Mouse (Mus musculus) brown adipose tissue, adult 24 weeks (tissue): ENCODE measurements around the gene Mad2l1bp. TPM values are rescaled to one million over a fixed set of nuclear protein-coding genes. Genes with fewer than 3 reads are reported as not detected.
A peak's percentile ranks its signal among the peaks of the same experiment; 100 is the strongest.

Source experiments
- H3K27ac ChIP-seq: fragments of 200-500 bp; replicated peaks from 2 replicates; pipeline ENCODE4 v1.5.1; 2012; ENCODE audit warnings: low read depth, mild to moderate bottlenecking, low read length
- H3K4me1 ChIP-seq: fragments of 200-500 bp; 2 replicates; pipeline ENCODE4 v1.6.1; 2012; ENCODE audit warnings: low read length, mixed read lengths; ENCODE audit not compliant: control insufficient read depth, insufficient read depth, insufficient read length
- H3K4me3 ChIP-seq: fragments of 200-500 bp; 2 replicates; pipeline ENCODE4 v1.5.1; 2012; ENCODE audit warnings: low read depth, mild to moderate bottlenecking, low read length, moderate library complexity; ENCODE audit not compliant: insufficient read depth
- polyA plus RNA-seq: library from polyadenylated mRNA; stranded (reverse); fragments of >200 nt; gene quantifications from 2 replicates; pipeline ENCODE4 v1.2.4, GENCODE M21; 2012; ENCODE audit not compliant: missing spikeins, insufficient read depth, insufficient read length

The Mad2l1bp gene
- polyA plus RNA-seq, 1 experiment, result 4.9 TPM

DNA sequence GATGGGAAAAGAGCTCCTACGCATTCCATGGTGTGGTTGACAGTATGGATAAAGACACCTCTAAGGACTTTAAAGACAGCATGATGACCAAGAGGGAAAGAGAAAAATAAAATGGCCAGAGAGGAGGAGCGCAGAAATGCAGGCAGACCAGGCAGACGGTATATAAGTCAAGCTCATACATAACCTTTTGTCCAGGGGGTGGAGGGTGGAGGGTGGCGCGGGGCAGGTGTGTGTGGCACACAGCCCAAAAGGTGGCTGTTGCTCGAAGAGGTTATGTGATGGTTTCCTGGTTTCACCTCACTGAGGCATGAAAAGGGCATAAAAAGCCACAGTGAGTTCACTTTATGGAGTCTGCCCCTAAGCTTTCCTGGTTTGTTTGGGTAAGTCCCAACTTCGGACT, 9.2 kb upstream of the Mad2l1bp start:
- Histone ChIP-seq H3K4me1 (peaks cover 16% of the 10 kb centered on the region), H3K4me3 (peak overlapping the region; percentile 47), H3K27ac (peak overlapping the region; percentile 81)

DNA sequence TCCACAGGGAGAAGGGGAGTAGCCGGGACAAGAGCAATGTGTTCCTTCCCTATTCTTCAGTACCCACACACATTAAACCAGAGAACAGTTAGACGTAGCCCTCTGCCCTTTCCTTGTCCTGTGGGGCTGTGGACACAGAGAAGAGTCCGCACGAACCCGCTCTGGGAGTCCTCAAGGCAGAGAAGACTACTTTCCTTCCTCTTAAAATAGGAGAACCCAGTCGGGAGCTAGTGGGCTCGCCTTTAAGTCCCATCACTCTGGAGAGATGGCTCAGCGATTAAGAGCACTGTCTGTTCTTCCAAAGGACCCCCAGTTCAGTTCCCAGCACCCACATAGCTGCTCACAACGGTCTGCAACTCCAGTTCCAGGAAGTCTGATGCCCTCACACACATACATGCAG, 8.4 kb upstream of the Mad2l1bp start:
- Histone ChIP-seq H3K27ac (peak overlapping the region; percentile 83), H3K4me1 (peaks cover 16% of the 10 kb centered on the region), H3K4me3 (peak overlapping the region; percentile 83)

DNA sequence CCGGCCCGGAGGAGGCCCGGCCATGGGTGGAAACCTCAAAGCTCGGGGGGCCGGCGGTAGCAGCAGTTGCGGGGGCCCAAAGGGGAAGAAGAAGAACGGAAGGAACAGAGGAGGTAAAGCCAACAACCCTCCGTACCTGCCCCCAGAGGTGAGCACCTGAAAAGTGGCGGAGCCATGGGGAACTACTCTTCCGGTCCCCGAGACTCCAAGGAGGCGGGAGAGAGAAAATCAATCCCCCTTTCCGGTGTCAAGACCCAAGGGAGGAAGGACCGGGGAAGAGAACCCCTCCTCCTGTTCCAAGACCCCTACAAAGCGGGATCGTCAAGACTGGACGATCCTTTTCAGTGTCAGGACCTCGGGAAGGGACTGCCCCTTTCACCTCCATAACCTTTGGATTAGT, 7.8 kb upstream of the Mad2l1bp start:
- peaks cover 16% of the 10 kb centered on the region for H3K4me1 ChIP-seq
- H3K27ac ChIP-seq, result peak overlapping the region; percentile 83
- peak overlapping the region; percentile 83 for H3K4me3 ChIP-seq

DNA sequence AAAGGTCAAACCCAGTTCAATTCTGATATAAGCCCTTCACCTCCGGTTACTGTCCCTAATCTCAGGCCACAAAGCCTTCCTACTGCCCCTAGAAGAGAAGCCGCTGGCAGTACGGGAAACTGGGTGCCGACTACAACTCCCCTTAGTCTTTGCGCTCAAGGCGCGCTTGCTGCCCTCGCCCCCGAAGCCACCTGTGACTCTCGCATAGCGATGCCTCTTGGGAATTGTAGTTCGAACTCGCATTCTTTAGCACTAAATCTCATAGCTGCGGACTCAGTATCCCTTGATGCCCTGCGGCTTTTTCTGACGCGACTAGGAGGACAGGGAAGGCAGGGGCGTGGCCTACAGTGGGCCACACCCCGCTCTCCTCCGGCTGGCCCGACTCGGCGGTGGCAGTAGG, 7.3 kb upstream of the Mad2l1bp start, which contains the start of gene Gtpbp2:
TSS of gene Gtpbp2 (plus strand) at position 347 of the 400 bp plus-strand sequence.
- H3K4me3 ChIP-seq, result peak within 1 kb of the TSS; percentile 83
- peak within 1 kb of the TSS; percentile 99 for H3K27ac ChIP-seq
- peaks cover 16% of the 10 kb centered on the region for H3K4me1 ChIP-seq

DNA sequence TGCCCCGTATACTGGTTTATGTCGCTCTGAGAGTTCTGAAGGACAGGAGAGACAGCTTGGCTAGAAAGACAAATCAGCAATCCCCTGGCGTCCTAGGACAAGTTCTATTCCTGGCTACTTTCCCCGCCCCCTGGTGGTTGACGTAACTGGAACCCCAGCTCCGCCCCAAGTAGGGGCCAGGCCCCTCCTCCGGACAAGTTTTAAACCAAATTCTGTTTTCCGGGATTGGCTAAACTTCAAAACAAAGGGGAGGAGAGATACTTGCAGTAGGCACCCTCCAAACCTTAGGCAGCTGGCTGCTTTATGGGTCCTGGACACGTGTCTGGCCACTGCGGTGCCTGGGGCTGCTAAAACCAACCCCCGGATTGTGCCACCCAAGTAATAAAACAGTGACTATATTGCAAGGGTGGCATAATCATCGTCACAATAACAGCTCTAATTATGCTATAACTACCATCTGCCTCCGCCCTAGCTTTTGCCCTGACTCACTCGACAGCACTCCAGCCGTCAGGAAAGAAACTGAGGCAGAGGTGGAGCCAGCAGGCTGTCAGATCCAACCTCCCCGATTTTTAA, 6.8 kb upstream of the Mad2l1bp start:
- peak overlapping the region; percentile 63 for H3K4me3 ChIP-seq
- peak overlapping the region; percentile 99 for H3K27ac ChIP-seq
- H3K4me1 ChIP-seq, result peaks cover 16% of the 10 kb centered on the region

DNA sequence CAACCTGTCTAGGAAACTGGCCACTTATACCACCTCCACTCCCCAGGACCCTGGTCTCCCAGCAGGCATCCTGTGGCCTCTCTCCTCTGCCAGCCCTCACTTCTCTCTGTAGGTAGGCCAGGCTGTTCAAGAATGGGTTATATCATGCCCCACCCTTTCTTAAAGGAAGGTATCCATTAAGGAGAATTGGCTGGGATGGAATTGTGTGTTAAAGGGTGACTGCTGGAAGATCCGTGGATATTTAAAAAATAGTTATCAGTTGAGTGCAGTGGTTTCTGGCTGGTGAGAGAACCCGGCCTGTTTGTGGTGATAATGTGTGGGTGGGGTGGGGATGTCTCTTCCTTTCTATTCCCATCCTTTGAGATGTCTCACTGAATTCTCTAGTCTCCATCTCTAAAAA, 5.9 kb upstream of the Mad2l1bp start:
- H3K27ac ChIP-seq, result no peak overlapping the region
- H3K4me3 ChIP-seq, result no peak overlapping the region
- peaks cover 16% of the 10 kb centered on the region for H3K4me1 ChIP-seq

DNA sequence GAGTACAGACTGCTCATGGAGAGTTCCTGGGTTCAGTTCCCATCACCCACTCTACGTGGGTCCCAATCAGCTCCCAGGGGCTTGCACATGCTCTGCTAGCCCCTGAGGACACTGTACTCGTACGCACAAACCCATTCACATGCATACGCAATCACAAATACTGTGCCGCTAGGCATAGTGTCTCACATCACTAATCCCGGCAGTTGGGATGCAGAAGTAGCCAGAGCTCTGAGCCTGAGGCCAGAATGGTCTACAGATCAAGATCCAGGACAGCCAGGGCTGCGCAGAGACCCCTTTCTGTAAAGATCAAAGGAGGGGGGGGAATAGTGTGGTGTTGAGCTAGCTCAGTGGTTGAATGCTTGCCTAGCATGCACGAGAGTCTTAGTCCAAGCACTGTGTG, 3.8 kb upstream of the Mad2l1bp start:
- H3K4me1 ChIP-seq, result peaks cover 10% of the 10 kb centered on the region
- H3K4me3 ChIP-seq, result no peak overlapping the region

DNA sequence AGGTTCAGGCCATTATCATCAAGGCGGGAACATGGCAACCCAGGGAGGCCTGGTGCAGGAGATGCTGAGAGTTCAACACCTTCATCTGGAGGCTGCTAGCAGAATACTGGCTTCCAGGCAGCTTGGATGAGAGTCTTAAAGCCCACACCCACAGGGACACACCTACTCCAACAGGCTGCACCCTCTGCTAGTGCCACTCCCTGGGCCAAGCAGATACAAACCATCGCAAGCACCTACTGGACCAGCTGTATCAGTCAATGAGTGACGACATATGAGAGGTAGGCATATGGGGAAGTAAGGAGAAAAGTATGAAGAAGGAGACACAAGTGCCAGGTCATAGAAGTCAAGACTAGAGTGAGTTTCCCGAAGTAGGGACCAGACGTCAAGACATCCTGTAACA, 3.3 kb upstream of the Mad2l1bp start:
- Histone ChIP-seq H3K4me3 (no peak overlapping the region), H3K27ac (no peak overlapping the region), H3K4me1 (peaks cover 5% of the 10 kb centered on the region; the same call in 1 of the 2 replicates)

More for the DNA sequence above, 3.8 kb upstream of the Mad2l1bp start:
- no peak overlapping the region for H3K27ac ChIP-seq

DNA sequence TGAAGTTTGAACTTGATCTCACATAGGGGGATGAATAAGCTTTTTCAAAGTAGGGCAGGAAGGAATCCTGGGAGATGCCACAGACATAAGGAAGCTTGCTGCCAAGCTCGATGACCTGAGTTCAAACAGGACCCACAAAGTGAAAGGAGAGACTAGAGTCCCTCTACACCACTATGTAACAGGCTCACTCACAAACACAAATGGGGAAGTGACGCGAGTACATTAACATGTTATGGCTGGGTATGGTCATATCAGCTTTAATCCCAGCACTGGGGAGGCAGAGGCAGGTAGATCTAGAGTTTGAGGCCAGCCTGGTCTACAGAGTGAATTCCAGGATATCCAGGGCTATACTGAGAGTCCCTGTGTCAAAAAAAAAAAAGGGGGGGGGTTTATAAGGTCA, 983 bp upstream of the Mad2l1bp start:
- no peak overlapping the region for H3K27ac ChIP-seq
- H3K4me1 ChIP-seq, result no peaks in the 10 kb centered on the region; the same call in 1 of the 2 replicates
- no peak overlapping the region for H3K4me3 ChIP-seq

DNA sequence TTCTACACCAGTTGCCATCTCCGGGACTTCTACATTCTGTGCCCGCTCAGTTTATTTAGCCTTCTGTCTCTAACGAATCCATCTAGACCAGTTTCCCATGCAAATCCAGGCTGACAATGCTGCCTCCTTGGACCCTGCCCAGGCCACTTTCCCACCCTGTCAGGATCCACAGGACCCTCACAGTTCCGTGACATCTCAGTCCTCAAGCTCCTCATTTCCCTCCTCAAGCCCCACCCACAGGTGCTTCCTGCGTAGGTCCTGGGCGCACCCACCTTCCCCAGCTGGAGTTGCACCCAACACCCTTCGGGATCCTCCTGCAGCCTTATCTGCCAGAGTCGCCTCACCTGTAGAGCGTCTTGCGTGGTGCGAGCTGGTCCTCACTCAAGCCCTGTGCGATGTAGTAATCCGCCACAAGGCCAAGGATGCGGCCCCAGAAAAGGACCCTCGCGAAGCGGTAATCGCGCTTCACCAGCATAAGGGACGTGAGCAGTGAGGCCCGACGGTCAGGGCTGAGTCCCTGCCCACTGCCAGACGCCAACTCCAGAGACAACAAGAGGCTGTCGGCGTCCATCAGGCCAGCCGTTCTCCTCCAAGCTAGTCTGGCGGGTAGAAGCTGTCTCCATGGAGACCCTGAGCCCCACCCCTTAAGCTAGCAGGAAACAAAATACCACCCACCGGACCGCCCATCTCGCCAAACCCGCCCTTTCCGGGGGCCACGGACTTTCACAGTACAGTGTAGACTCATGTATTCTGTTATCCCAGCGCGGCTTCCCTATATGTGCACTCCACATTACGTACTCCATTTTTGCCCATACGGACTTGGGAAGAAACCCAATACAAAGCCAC, 9.6 kb downstream of the Mad2l1bp start, which contains the start of gene Rsph9:
TSS of gene Rsph9 (minus strand) at position 639 of the 846 bp plus-strand sequence.
- Histone ChIP-seq H3K4me3 (peak within 1 kb of the TSS; percentile 38), H3K4me1 (peaks cover 2% of the 10 kb centered on the region; the same call in 1 of the 2 replicates), H3K27ac (no peak within 1 kb of the TSS)

DNA sequence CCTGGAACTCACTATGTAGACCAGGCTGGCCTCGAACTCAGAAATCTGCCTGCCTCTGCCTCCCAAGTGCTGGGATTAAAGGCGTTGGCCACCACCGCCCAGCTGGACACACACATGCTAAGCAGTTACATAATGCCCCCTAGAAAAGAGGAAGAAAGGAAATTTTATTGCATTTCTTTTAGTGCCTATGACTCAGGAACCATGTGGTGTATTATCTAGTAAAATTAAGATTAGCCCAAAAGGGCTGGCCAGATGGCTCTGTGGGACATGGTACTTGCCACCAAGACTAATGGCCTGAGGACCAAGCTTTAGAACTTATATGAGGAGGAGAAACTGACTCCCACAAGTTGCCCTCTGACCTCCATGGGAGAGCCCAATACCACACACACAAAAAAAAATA, 13.5 kb downstream of the Mad2l1bp start:
- Histone ChIP-seq H3K27ac (no peak overlapping the region), H3K4me3 (no peak overlapping the region)

DNA sequence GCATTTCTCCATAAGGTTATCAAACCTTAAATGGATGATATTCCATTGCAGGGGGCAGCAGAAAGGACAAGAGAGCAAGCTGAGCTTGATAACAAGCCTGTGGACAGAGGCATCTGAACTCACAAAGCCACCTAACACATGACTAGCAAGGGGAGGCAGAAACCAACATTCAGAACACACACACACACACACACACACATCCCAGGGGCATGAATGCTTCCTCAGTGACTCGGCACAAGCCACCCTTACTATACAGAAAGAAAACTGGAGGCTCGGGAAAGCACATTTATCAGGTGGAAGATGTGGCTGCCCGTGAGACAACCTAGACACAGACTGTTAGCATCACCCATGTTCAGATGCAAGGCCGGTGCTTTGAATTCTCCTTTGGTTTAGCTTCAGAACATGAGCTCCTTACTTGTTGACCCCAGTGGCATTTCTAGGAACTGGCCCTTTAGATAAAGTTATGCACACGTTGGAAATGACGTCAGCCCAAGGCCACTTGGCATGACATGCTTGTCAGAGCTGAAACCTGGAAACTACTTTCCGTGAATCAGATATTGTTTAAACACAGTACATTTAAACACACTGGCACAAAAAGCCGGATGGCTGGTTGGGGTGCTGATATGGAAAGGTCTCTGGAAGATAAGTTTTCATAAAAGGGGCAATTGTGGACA, 14.7 kb downstream of the Mad2l1bp start:
- H3K27ac ChIP-seq, result no peak overlapping the region
- peaks cover 1% of the 10 kb centered on the region; the same call in 1 of the 2 replicates for H3K4me1 ChIP-seq
- no peak overlapping the region for H3K4me3 ChIP-seq

More for the DNA sequence above, 13.5 kb downstream of the Mad2l1bp start:
- peaks cover 2% of the 10 kb centered on the region; the same call in 1 of the 2 replicates for H3K4me1 ChIP-seq

DNA sequence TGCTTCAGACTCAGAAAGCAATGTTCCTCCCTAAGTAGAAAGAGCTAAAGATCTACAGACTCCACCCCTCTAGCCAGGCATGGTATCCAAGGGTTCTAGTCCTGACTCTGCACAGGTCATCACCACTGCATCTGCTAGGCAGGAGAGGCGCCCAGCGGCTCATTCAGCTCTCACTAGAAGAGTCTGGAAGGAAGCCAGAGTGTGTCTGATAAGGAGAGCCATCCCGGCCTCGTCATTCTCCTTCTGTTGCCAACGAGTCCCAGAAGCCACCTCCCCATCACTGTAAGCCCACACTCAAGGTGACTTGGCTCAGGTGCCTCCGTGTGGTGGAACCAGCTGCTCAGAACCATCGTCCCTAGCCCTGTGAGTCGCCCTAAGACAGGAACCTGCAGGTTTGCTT, 20.5 kb downstream of the Mad2l1bp start:
- H3K4me1 ChIP-seq, result no peaks in the 10 kb centered on the region
- H3K4me3 ChIP-seq, result no peak overlapping the region
- H3K27ac ChIP-seq, result no peak overlapping the region

DNA sequence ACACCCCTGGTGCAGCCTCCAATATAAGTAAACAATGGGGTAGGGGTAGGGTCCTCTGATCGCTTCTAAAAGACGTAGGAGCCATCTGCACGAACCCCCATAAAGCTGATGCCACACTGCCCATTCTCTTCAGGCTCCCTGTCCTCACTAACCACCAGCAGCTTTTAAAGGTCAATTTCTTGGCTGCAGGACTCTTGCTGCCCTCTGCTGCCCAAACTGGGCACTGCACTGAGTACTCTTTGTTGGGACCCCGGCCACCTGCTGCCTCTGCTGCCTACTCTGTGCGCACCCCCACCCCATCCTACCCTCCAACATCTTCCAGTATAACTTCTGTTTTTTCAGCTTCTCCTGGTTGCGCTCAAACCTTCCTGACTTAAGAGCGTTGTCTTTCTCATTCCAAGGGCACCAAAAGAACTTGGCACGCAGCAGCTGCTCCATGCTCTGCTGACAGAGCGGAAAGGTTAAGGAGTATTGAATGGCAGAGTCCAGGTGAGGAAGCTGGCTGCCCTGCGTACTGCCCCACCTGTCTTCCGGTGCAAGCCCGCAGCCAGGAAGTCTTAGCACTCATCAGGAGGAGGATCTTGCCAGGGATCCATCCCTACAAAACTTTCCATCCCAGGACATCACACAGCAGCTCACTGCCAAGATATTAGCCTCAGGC, 21.2 kb downstream of the Mad2l1bp start:
- no peak overlapping the region for H3K4me3 ChIP-seq
- no peaks in the 10 kb centered on the region for H3K4me1 ChIP-seq
- no peak overlapping the region for H3K27ac ChIP-seq
